Mouse (Mus musculus) ovary, adult 10 weeks (tissue): ENCODE results near the gene Bid. TPM values are rescaled to one million over a fixed set of nuclear protein-coding genes. Genes with fewer than 3 reads are reported as not detected.

Source experiments
- polyA plus RNA-seq: library from polyadenylated mRNA; stranded (reverse); fragments of 350-450 nt; fragmentation: Illumina TruSeq; extraction: RNeasy Lipid Tissue Mini Kit (QIAGEN cat#74804); gene quantifications from one replicate; pipeline ENCODE4 v1.2.3, GENCODE M21; 2014

Bid gene
- 5.7 TPM for polyA plus RNA-seq

DNA sequence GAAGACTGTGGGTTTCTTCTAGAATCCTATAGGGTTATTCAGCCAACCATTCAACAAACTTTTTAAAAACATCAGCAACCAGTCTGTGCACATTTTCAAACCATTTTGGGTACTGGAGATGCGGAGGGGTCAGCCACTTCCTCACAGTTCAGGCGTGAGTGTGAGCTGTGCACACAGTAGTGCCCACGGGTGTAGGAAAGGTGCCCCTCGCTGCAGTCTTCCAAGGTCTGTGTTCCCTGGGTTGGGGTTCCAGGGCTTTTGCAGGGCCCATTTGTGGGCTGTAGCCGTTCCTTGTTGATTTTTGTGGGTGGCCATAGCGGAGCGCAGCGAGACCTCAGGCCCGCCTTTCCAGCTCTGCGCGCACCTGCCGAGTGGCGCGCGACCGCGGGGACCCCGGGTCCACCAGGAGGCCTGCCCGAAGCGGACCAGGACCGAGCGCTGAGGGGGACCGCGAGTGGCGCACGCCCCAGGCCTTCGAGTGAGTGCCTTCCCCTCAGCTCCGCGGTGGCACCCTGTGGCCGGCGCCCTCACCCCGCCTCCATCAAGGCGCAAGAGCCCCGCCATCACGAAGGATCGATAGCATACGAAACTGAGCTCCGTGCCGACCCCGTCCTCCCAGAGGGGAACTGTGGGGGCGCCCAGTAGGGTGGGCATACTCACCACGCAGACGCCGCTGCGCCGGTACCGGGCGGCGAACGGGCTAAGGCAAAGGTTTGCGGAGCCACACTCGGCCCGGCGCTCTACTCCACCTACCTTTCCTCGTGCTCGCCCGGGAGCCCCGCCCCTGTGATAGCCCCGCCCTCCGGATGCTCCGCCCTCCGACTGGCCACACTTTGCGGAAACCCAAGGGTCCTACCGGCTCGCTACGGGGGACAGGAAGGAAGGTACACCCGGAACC lies at the start of gene Bid:
TSS of gene Bid (minus strand) at position 780 of the 898 bp plus-strand sequence.

Other genes with a start within 250 kb of the Bid start
- gene Slc25a18, start 143.3 kb downstream of the Bid start, polyA plus RNA-seq, result 1.6 TPM
- 369 TPM for gene Atp6v1e1, start 94.1 kb downstream of the Bid start, polyA plus RNA-seq
- 18.3 TPM for gene Bcl2l13, start 80.6 kb downstream of the Bid start, polyA plus RNA-seq
- gene Mical3, start 214.1 kb upstream of the Bid start, polyA plus RNA-seq, result 17.4 TPM